Mouse (Mus musculus) G1E (cell line): Measurements from ENCODE around the gene Adam30. TPM values are rescaled to one million over a fixed set of nuclear protein-coding genes. Genes with fewer than 3 reads are reported as not detected.

Experiments
- ATAC-seq: 2 replicates; pipeline ENCODE4 v1.8.0; 2016; ENCODE audit warnings: mild to moderate bottlenecking; ENCODE audit not compliant: insufficient number of reproducible peaks, poor library complexity, low FRiP score, severe bottlenecking; ENCODE audit errors: extremely low read depth
- DNase-seq: peaks from one replicate; pipeline ENCODE4 v3.0.0; 2012; ENCODE audit warnings: low spot score
- H3K27me3 ChIP-seq: 2 replicates; pipeline ENCODE4 v1.6.1; 2012; ENCODE audit warnings: mild to moderate bottlenecking, low read length, inconsistent platforms; ENCODE audit not compliant: insufficient read depth
- H3K36me3 ChIP-seq: replicated peaks from 2 replicates; pipeline ENCODE3; 2012; ENCODE audit warnings: mild to moderate bottlenecking, inconsistent platforms
- H3K4me1 ChIP-seq: 2 replicates; pipeline ENCODE4 v1.6.1; 2012; ENCODE audit warnings: low read depth, low read length, inconsistent platforms, mixed read lengths; ENCODE audit not compliant: insufficient read depth
- H3K4me3 ChIP-seq: 2 replicates; pipeline ENCODE4 v1.5.1; 2012; ENCODE audit warnings: low read depth, mild to moderate bottlenecking, inconsistent platforms, low read length, moderate library complexity, mixed read lengths
- H3K9me3 ChIP-seq: replicated peaks from 2 replicates; pipeline ENCODE4 v1.6.1; 2012; ENCODE audit warnings: inconsistent platforms
- CTCF ChIP-seq: IDR thresholded peaks from 2 replicates; pipeline ENCODE4 v1.5.1; 2012; ENCODE audit warnings: low read depth, low read length, inconsistent platforms, mixed read lengths
- GATA1 ChIP-seq: IDR thresholded peaks from 2 replicates; pipeline ENCODE4 v1.6.1; 2012; ENCODE audit warnings: borderline replicate concordance, low read length, inconsistent platforms, mixed read lengths
- GATA2 ChIP-seq: IDR thresholded peaks from 2 replicates; pipeline ENCODE4 v1.6.1; 2012; ENCODE audit warnings: low read depth, low read length, inconsistent platforms, borderline replicate concordance
- POLR2AphosphoS5 ChIP-seq: IDR thresholded peaks from 2 replicates; pipeline ENCODE4 v1.6.1; 2012; ENCODE audit warnings: low read depth, low read length, inconsistent platforms; ENCODE audit not compliant: insufficient replicate concordance
- TAL1 ChIP-seq: conservative IDR thresholded peaks from 2 replicates; pipeline ENCODE4 v1.6.1; 2012; ENCODE audit warnings: low read depth, low read length, inconsistent platforms, mixed read lengths
- polyA plus RNA-seq: library from polyadenylated mRNA; stranded (reverse); fragments of >175 nt; gene quantifications from 2 replicates; pipeline ENCODE4 v1.2.3, GENCODE M21; 2012
- total RNA-seq, 2 experiments: library from RNA; stranded (forward) in 1 of 2; stranded (reverse) in 1 of 2; fragments of 200-1000 nt in 1 of 2; fragments of >200 nt in 1 of 2; fragmentation: Nextera tagmentation in 1 of 2; gene quantifications; 2 replicates each; pipeline ENCODE4 v1.2.3; 2014 to 2017

Gene Adam30
- total and polyA plus RNA-seq, 3 experiments, result 0.05 TPM; not detected in 2

GRCm38 (mm10) chr3:98132636-98133035 lies 27.8 kb upstream of the Adam30 start:
- DNase-seq (no peak), ATAC-seq (no peak)
- Histone ChIP-seq H3K4me1 (no peaks in the 10 kb centered on the region), H3K9me3 (peaks cover 67% of the 10 kb centered on the region), H3K27me3 (no peaks in the 10 kb centered on the region), H3K36me3 (no peaks in the 10 kb centered on the region), H3K4me3 (no peak overlapping the region)
- TF ChIP-seq GATA2 (no peak), TAL1 (no peak)

GRCm38 (mm10) chr3:98141456-98141855 lies 19.0 kb upstream of the Adam30 start:
- peak overlapping the region; percentile 13; the same call in 1 of the 2 replicates for H3K4me3 ChIP-seq

GRCm38 (mm10) chr3:98142862-98143261 lies 17.6 kb upstream of the Adam30 start:
- Histone ChIP-seq H3K4me1 (no peaks in the 10 kb centered on the region), H3K36me3 (no peaks in the 10 kb centered on the region), H3K4me3 (no peak overlapping the region), H3K9me3 (peaks cover 82% of the 10 kb centered on the region), H3K27me3 (no peaks in the 10 kb centered on the region)
- ATAC-seq, result no peak
- no peak for DNase-seq
- no peak for TF ChIP-seq POLR2AphosphoS5
- no peak for TF ChIP-seq TAL1
- no peak for TF ChIP-seq GATA1
- no peak for TF ChIP-seq GATA2
- TF ChIP-seq CTCF, result no peak

More at GRCm38 (mm10) chr3:98141456-98141855, 19.0 kb upstream of the Adam30 start:
- ATAC-seq (no peak), DNase-seq (no peak)
- Histone ChIP-seq H3K9me3 (peaks cover 81% of the 10 kb centered on the region), H3K27me3 (no peaks in the 10 kb centered on the region), H3K36me3 (no peaks in the 10 kb centered on the region), H3K4me1 (no peaks in the 10 kb centered on the region)
- TF ChIP-seq GATA1, result no peak
- no peak for TF ChIP-seq GATA2
- TF ChIP-seq TAL1, result no peak
- no peak for TF ChIP-seq POLR2AphosphoS5
- no peak for TF ChIP-seq CTCF

GRCm38 (mm10) chr3:98145204-98145603 lies 15.2 kb upstream of the Adam30 start:
- DNase-seq (no peak), ATAC-seq (no peak)
- Histone ChIP-seq H3K4me1 (no peaks in the 10 kb centered on the region), H3K36me3 (no peaks in the 10 kb centered on the region), H3K27me3 (no peaks in the 10 kb centered on the region), H3K4me3 (no peak overlapping the region), H3K9me3 (peaks cover 74% of the 10 kb centered on the region)
- TF ChIP-seq GATA2 (no peak), CTCF (no peak), POLR2AphosphoS5 (no peak), GATA1 (no peak), TAL1 (no peak)

- Histone ChIP-seq H3K9me3 (peaks cover 72% of the 10 kb centered on the region), H3K36me3 (no peaks in the 10 kb centered on the region), H3K4me3 (peak overlapping the region; percentile 6; the same call in 1 of the 2 replicates), H3K27me3 (no peaks in the 10 kb centered on the region), H3K4me1 (no peaks in the 10 kb centered on the region)
- TF ChIP-seq GATA1, result no peak
- TF ChIP-seq POLR2AphosphoS5, result no peak
- TF ChIP-seq GATA2, result no peak
- no peak for TF ChIP-seq TAL1
- TF ChIP-seq CTCF, result no peak
- no peak for DNase-seq
- no peak for ATAC-seq
These were observed 13.7 kb upstream of the Adam30 start for GRCm38 (mm10) chr3:98146471-98147410.

- peaks cover 68% of the 10 kb centered on the region for H3K9me3 ChIP-seq
- no peaks in the 10 kb centered on the region for H3K4me1 ChIP-seq
- no peak for TF ChIP-seq TAL1
- TF ChIP-seq CTCF, result no peak
- TF ChIP-seq GATA2, result no peak
- no peak for TF ChIP-seq GATA1
- H3K4me3 ChIP-seq, result no peak overlapping the region
- no peak for DNase-seq
- H3K36me3 ChIP-seq, result no peaks in the 10 kb centered on the region
- no peak for ATAC-seq
- no peaks in the 10 kb centered on the region for H3K27me3 ChIP-seq
These were observed 12.7 kb upstream of the Adam30 start for GRCm38 (mm10) chr3:98147706-98148105.
